Mouse (Mus musculus) liver, embryonic 16.5 days (tissue): ENCODE results near the gene Pld2. TPM values are rescaled to one million over a fixed set of nuclear protein-coding genes. Genes with fewer than 3 reads are reported as not detected.

Experiments used
- ATAC-seq: fragments of 200-750 bp; cut with Nextera tagmentation; 2 replicates; pipeline ENCODE4 v1.8.0; 2017; ENCODE audit warnings: low read depth, mild to moderate bottlenecking, moderate number of reproducible peaks, moderate library complexity
- H3K27ac ChIP-seq: fragments of 300-500 bp; sonication (generic); 2 replicates; pipeline ENCODE4 v1.5.1; 2014; ENCODE audit warnings: mild to moderate bottlenecking, low read length
- H3K27me3 ChIP-seq: fragments of 300-500 bp; sonication (generic); 2 replicates; pipeline ENCODE4 v1.6.1; 2014; ENCODE audit warnings: low read depth, low read length, mixed read lengths; ENCODE audit not compliant: control insufficient read depth, insufficient read depth
- H3K36me3 ChIP-seq: fragments of 300-500 bp; sonication (generic); 2 replicates; pipeline ENCODE4 v1.6.1; 2014; ENCODE audit warnings: mild to moderate bottlenecking; ENCODE audit not compliant: control insufficient read depth, insufficient read depth
- H3K4me1 ChIP-seq: fragments of 300-500 bp; sonication (generic); 2 replicates; pipeline ENCODE4 v1.6.1; 2014; ENCODE audit warnings: low read depth, low read length, mixed read lengths; ENCODE audit not compliant: control insufficient read depth
- H3K4me2 ChIP-seq: fragments of 300-500 bp; sonication (generic); 2 replicates; pipeline ENCODE4 v1.6.1; 2014; ENCODE audit warnings: low read depth, low read length, mixed read lengths
- H3K4me3 ChIP-seq: fragments of 300-500 bp; sonication (generic); 2 replicates; pipeline ENCODE4 v1.5.1; 2014; ENCODE audit warnings: low read depth, mild to moderate bottlenecking, low read length
- H3K9ac ChIP-seq: fragments of 300-500 bp; sonication (generic); 2 replicates; pipeline ENCODE4 v1.6.1; 2014; ENCODE audit warnings: low read depth, low read length
- H3K9me3 ChIP-seq: fragments of 300-500 bp; sonication (generic); replicated peaks from 2 replicates; pipeline ENCODE4 v1.6.1; 2016; ENCODE audit warnings: low read length; ENCODE audit not compliant: control insufficient read depth
- WGBS: fragments of 180-500 bp; shearing (Covaris S2); extraction: QIAGEN DNeasy Blood & Tissue Kit; methylation state at CpG from one replicate; pipeline ENCODE4 v1.1.7; 2014; ENCODE audit not compliant: insufficient replicate concordance; 5-methylcytosine and 5-hydroxymethylcytosine counted together
- polyA plus RNA-seq: library from polyadenylated mRNA; unstranded; fragments of >200 nt; fragmentation: Nextera tagmentation; extraction: Ambion mirVana; gene quantifications from 2 replicates; pipeline ENCODE4 v1.2.1, GENCODE M21; 2015

The Pld2 gene
- 2.1 and 2.9 TPM in 2 replicates for polyA plus RNA-seq

DNA sequence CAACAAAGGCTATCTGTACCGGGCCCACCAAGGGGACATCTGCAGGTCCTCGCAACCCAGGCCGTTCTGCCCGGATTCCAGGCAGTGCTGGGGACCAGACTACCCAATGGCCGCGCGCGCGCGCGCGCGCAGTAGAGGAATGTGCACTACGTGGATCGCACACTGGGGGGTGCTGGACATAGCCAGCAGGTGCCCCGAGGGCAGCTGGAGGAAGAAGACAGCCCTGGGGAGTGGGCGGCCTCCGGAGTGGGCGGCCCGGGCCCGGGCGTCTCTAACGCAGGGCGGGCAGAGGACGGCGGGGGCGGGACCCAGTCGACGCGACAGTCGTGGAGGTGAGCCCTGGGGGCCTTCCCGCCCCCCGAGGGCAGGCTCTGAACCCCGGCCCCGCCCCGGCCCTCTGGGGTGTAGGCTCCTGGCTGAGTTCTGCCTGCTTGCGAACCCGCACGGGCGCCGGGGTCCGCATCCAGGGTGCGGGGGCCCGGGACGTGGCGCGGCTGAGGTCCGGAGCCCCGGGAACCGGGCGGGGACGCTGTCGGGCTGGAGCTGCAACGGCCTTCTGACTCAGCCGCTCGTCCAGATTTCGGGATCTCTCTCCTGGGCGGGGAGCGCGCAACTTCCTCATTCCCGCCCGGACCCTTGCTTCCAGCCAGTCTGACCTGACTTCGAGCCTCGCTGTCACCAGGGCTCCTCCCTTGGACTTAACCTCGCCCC, at the start of gene Pld2:
Gene Pld2, plus strand, starts transcription at position 188 of the 711 bp plus-strand sequence.
- Histone ChIP-seq H3K4me2 (peak within 1 kb of the TSS; percentile 61), H3K4me3 (peak within 1 kb of the TSS; percentile 55), H3K27ac (no peak within 1 kb of the TSS; the same call in 1 of the 2 replicates), H3K27me3 (peaks cover 34% of the 10 kb centered on the region), H3K9ac (peak within 1 kb of the TSS; percentile 38), H3K36me3 (no peaks in the 10 kb centered on the region), H3K9me3 (no peaks in the 10 kb centered on the region), H3K4me1 (peaks cover 3% of the 10 kb centered on the region; the same call in 1 of the 2 replicates)
- WGBS = 1% methylated on average over 65 of the region's 65 CpGs
- ATAC-seq = peak; percentile 97

DNA sequence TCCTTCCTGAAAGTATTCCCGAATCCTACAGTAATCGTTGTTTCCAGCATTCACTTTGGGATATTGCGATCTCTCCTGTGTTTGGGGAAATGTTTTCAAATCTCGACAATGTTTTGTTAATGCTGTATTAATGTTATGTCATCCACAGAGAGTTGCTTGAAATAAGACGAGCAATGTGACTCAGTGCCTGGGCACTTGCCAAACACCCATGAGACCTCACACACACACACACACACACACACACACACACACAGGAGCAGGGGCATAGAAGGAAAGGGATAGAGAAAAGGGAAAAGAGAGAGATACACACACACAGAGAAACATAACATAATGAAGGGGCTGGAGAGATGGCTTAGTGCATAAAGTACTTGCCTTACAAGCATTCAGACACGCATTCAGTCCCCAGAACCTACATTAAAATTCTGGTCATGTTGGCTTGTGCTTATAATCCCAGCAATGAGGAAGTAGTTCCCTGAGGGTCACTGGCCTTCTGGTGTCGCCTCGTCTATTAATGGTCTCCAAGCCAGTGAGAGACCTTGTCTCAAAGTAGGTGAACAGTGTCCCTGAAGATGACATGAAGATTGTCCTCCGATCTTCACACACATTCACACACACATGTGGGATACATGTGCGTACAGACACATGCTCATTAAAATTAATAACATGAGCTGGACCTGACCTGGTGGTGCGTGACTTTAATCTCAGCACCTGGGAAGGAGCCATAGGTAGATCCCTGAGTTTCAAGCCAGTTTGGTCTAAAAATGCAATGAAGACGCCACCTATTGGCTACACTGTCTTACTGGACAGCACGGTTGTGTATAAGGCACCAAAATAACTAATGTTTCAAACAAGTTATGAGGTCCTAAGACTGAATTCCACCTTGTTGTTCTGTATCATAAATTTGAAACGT, 40.0 kb upstream of the Pld2 start:
- H3K4me2 ChIP-seq = no peak overlapping the region
- 52% methylated on average over 14 of the region's 14 CpGs for WGBS
- no peak overlapping the region for H3K4me3 ChIP-seq
- H3K36me3 ChIP-seq = no peaks in the 10 kb centered on the region
- H3K4me1 ChIP-seq = peaks cover under 1% of the 10 kb centered on the region
- no peak overlapping the region for H3K27ac ChIP-seq
- no peak for ATAC-seq
- H3K9ac ChIP-seq = no peak overlapping the region
- H3K9me3 ChIP-seq = no peaks in the 10 kb centered on the region
- H3K27me3 ChIP-seq = no peaks in the 10 kb centered on the region; the same call in 1 of the 2 replicates

- no peak for ATAC-seq
- H3K4me2 ChIP-seq = no peak overlapping the region
- 70% methylated on average over 1 of the region's 1 CpGs for WGBS
Measured at GRCm38 (mm10) chr11:70500476-70500812, 39.4 kb upstream of the Pld2 start.

GRCm38 (mm10) chr11:70502018-70502417, 37.8 kb upstream of the Pld2 start:
- ATAC-seq = no peak
- 38% methylated on average over 3 of the region's 3 CpGs for WGBS
- H3K36me3 ChIP-seq = no peaks in the 10 kb centered on the region

More at GRCm38 (mm10) chr11:70500476-70500812, 39.4 kb upstream of the Pld2 start:
- Histone ChIP-seq H3K36me3 (no peaks in the 10 kb centered on the region), H3K9me3 (no peaks in the 10 kb centered on the region), H3K4me3 (no peak overlapping the region), H3K4me1 (peaks cover 6% of the 10 kb centered on the region), H3K9ac (no peak overlapping the region), H3K27me3 (no peaks in the 10 kb centered on the region; the same call in 1 of the 2 replicates), H3K27ac (no peak overlapping the region)

DNA sequence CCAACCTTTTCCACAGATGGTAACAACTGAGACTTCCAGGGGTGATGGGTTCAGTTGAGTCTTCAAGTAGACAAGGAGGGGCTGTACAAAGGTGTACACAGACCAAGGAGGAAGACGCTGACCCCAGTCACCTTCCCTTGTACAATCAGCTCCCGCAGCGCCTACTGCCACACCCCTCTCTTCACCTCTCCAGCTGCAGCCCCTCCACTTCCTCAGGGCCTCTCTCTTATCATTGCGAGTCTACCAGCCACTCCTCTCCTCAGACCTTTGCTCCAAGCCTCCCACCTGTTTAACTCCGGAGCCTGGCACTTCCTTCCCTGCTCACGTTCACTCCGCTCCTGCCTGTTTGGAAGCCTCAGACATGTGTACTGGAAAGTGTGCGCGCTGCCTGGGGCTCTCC, 34.9 kb upstream of the Pld2 start, which contains the start of gene Tm4sf5:
Gene Tm4sf5, plus strand, starts transcription at position 275 of the 400 bp plus-strand sequence.
- no peak within 1 kb of the TSS for H3K4me2 ChIP-seq
- H3K27ac ChIP-seq = no peak within 1 kb of the TSS
- no peak within 1 kb of the TSS for H3K4me3 ChIP-seq
- peaks cover 6% of the 10 kb centered on the region for H3K4me1 ChIP-seq
- no peaks in the 10 kb centered on the region for H3K9me3 ChIP-seq
- WGBS = 33% methylated on average over 9 of the region's 9 CpGs
- H3K36me3 ChIP-seq = no peaks in the 10 kb centered on the region
- no peak within 1 kb of the TSS for H3K9ac ChIP-seq
- H3K27me3 ChIP-seq = peaks cover 3% of the 10 kb centered on the region; the same call in 1 of the 2 replicates
- ATAC-seq = no peak

More at GRCm38 (mm10) chr11:70502018-70502417, 37.8 kb upstream of the Pld2 start:
- Histone ChIP-seq H3K4me1 (peaks cover 6% of the 10 kb centered on the region), H3K4me2 (no peak overlapping the region), H3K9ac (no peak overlapping the region), H3K27ac (no peak overlapping the region), H3K9me3 (no peaks in the 10 kb centered on the region), H3K4me3 (no peak overlapping the region), H3K27me3 (no peaks in the 10 kb centered on the region; the same call in 1 of the 2 replicates)

GRCm38 (mm10) chr11:70506385-70506784, 33.5 kb upstream of the Pld2 start:
- ATAC-seq = no peak
- Histone ChIP-seq H3K27me3 (peaks cover 3% of the 10 kb centered on the region; the same call in 1 of the 2 replicates), H3K4me3 (no peak overlapping the region), H3K36me3 (no peaks in the 10 kb centered on the region), H3K9ac (no peak overlapping the region), H3K27ac (no peak overlapping the region), H3K4me1 (peaks cover 8% of the 10 kb centered on the region), H3K4me2 (no peak overlapping the region), H3K9me3 (no peaks in the 10 kb centered on the region)
- WGBS = 19% methylated on average over 4 of the region's 4 CpGs

GRCm38 (mm10) chr11:70506962-70507515, 32.8 kb upstream of the Pld2 start:
- WGBS = 57% methylated on average over 7 of the region's 7 CpGs
- Histone ChIP-seq H3K27ac (no peak overlapping the region), H3K9me3 (no peaks in the 10 kb centered on the region), H3K4me3 (no peak overlapping the region), H3K4me1 (peaks cover 8% of the 10 kb centered on the region), H3K4me2 (no peak overlapping the region), H3K9ac (no peak overlapping the region), H3K36me3 (no peaks in the 10 kb centered on the region), H3K27me3 (peaks cover 3% of the 10 kb centered on the region; the same call in 1 of the 2 replicates)
- ATAC-seq = no peak

GRCm38 (mm10) chr11:70509753-70510564, 29.9 kb upstream of the Pld2 start:
- Histone ChIP-seq H3K4me1 (peaks cover 6% of the 10 kb centered on the region), H3K9me3 (no peaks in the 10 kb centered on the region), H3K27ac (no peak overlapping the region), H3K4me3 (no peak overlapping the region), H3K36me3 (no peaks in the 10 kb centered on the region), H3K9ac (no peak overlapping the region), H3K4me2 (no peak overlapping the region), H3K27me3 (peaks cover 3% of the 10 kb centered on the region; the same call in 1 of the 2 replicates)
- 14% methylated on average over 19 of the region's 19 CpGs for WGBS
- no peak for ATAC-seq
